Comparison of ENCODE assay signal across 9 mouse cellular contexts in genomic region chrX:101527356-101527755, GRCm38 (mm10). TPM values are rescaled to one million over a fixed set of nuclear protein-coding genes. Genes with fewer than 3 reads are reported as not detected.
DNase-seq lines count a peak whose midpoint lies in the region; TF ChIP-seq lines count a peak whose summit lies in the region.
"Had no signal": no experiment of that assay in that cellular context is flagged by ENCODE, and none has a peak within 500 bp of the region (broad histone marks: within the 10 kb centered on the region; RNA-seq: fewer than 3 reads in every experiment).

No protein-coding gene starts in this region.

- DNase-seq in spleen, postnatal 36 days (ENCODE audit: low spot score in 2 of 2): peak; percentile 23 to 43
- DNase-seq in spleen, adult 12 weeks (ENCODE audit: low spot score): no peak
- DNase-seq in gonadal fat pad, adult 2 months (ENCODE audit: low read depth): peak; percentile 2
- DNase-seq in large intestine, adult 2 months (ENCODE audit: low read depth, low spot score): peak; percentile 14
- no peak for DNase-seq in right cerebral cortex, postnatal 36 days (ENCODE audit: low spot score in 2 of 2)
- no peak for DNase-seq in cerebellum, postnatal 10 days
- DNase-seq in layer of hippocampus, postnatal 14 days (ENCODE audit: low spot score in 2 of 2): no peak

- no peaks in the 10 kb centered on the region for H3K27me3 ChIP-seq in small intestine, adult 2 months (ENCODE audit: control insufficient read depth, insufficient read depth, low read length)
- H3K27me3 ChIP-seq: neural tube, embryonic 13.5 days had no signal

- H3K4me1 ChIP-seq in small intestine, adult 2 months (ENCODE audit: control insufficient read depth, insufficient read depth, insufficient read length, low read length): no peaks in the 10 kb centered on the region
- H3K4me1 ChIP-seq: neural tube, embryonic 13.5 days had no signal

- no peaks in the 10 kb centered on the region for H3K36me3 ChIP-seq in small intestine, adult 2 months (ENCODE audit: control insufficient read depth, insufficient read depth, low read length)
- H3K36me3 ChIP-seq: neural tube, embryonic 13.5 days had no signal

- TF ChIP-seq POLR2A in small intestine, adult 2 months (IDR thresholded peaks at IDR 0.05; ENCODE audit: low read depth, low read length): no peak

- peak overlapping the region; percentile 60; the same call in 1 of the 2 replicates for H3K4me3 ChIP-seq in small intestine, adult 2 months (ENCODE audit: low read depth, low read length)
- H3K4me3 ChIP-seq: neural tube, embryonic 13.5 days had no signal

- no peak for TF ChIP-seq CTCF in small intestine, adult 2 months (IDR thresholded peaks at IDR 0.05; ENCODE audit: extremely low read depth, insufficient read length, insufficient replicate concordance, low read depth, low read length)

- WGBS in large intestine, adult 2 months: 48% methylated on average over 9 of the region's 9 CpGs
- 41% methylated on average over 9 of the region's 9 CpGs for WGBS in small intestine, adult 2 months

- no peak overlapping the region for H3K27ac ChIP-seq in small intestine, adult 2 months (ENCODE audit: insufficient read depth, low read depth, low read length)
- H3K27ac ChIP-seq: neural tube, embryonic 13.5 days had no signal

RNA-seq across cellular contexts. Expression of gene Taf1, which starts 5.2 kb away (rescaled TPM):
- polyA plus RNA-seq in gonadal fat pad, adult 2 months (2012; rRNA removed): 4.3 and 7.7 TPM in 2 replicates
- 3.0 and 5.0 TPM in 2 replicates for polyA plus RNA-seq in large intestine, adult 2 months (2012; rRNA removed)
- 0.53 and 2.0 TPM in 2 replicates for polyA plus RNA-seq in small intestine, adult 2 months (2012; rRNA removed)
- total RNA-seq in layer of hippocampus, postnatal 14 days (2021): 10 to 100 TPM; 52.3 to 57.0 TPM

Comparison
In these comparisons a context has a peak if more than half of its experiments do, and no peak if none do; other contexts are left out.
1. DNase-seq: peak in spleen, postnatal 36 days (2 of 2), gonadal fat pad, adult 2 months (single experiment) and large intestine, adult 2 months (single experiment); none in spleen, adult 12 weeks (single experiment), right cerebral cortex, postnatal 36 days (0 of 2), cerebellum, postnatal 10 days (0 of 2) and layer of hippocampus, postnatal 14 days (0 of 2).